Mouse (Mus musculus) heart, embryonic 14.5 days (tissue): Measurements from ENCODE around the gene Nkrf. TPM values are rescaled to one million over a fixed set of nuclear protein-coding genes. Genes with fewer than 3 reads are reported as not detected.

Experiments used
- ATAC-seq: fragments of 200-750 bp; cut with Nextera tagmentation; 2 replicates; pipeline ENCODE4 v1.8.0; 2017; ENCODE audit warnings: low read depth, moderate TSS enrichment; ENCODE audit not compliant: insufficient number of reproducible peaks, insufficient read depth, low FRiP score
- H3K27ac ChIP-seq, 2 experiments: fragments of 200-500 bp in 1 of 2; fragments of 300-500 bp in 1 of 2; sonication (generic) in 1 of 2; replicated peaks in 1 of 2; 2 replicates each; pipeline ENCODE4 v1.5.1; 2012 to 2014; ENCODE audit warnings: low read depth in 2 of 2, low read length in 2 of 2, control low read depth in 1 of 2, mild to moderate bottlenecking in 1 of 2, mixed read lengths in 1 of 2; ENCODE audit not compliant: control insufficient read depth in 1 of 2, insufficient read depth in 1 of 2
- H3K27me3 ChIP-seq: fragments of 300-500 bp; sonication (generic); 2 replicates; pipeline ENCODE4 v1.6.1; 2014; ENCODE audit warnings: mild to moderate bottlenecking, low read length, control low read depth; ENCODE audit not compliant: control insufficient read depth, insufficient read depth
- H3K36me3 ChIP-seq: fragments of 300-500 bp; sonication (generic); 2 replicates; pipeline ENCODE4 v1.6.1; 2014; ENCODE audit warnings: mild to moderate bottlenecking, control low read depth, low read length, mixed read lengths; ENCODE audit not compliant: control insufficient read depth, insufficient read depth
- H3K4me1 ChIP-seq, 2 experiments: fragments of 200-500 bp in 1 of 2; fragments of 300-500 bp in 1 of 2; sonication (generic) in 1 of 2; 2 replicates each; pipeline ENCODE4 v1.6.1; 2012 to 2014; ENCODE audit warnings: low read length in 2 of 2, control low read depth in 1 of 2, mixed read lengths in 1 of 2; ENCODE audit not compliant: control insufficient read depth in 2 of 2, insufficient read depth in 2 of 2
- H3K4me2 ChIP-seq: fragments of 300-500 bp; sonication (generic); 2 replicates; pipeline ENCODE4 v1.6.1; 2014; ENCODE audit warnings: mild to moderate bottlenecking, low read length
- H3K4me3 ChIP-seq, 2 experiments: fragments of 200-500 bp in 1 of 2; fragments of 300-500 bp in 1 of 2; sonication (generic) in 1 of 2; 2 replicates each; pipeline ENCODE4 v1.5.1; 2012 to 2014; ENCODE audit warnings: low read length in 2 of 2, mild to moderate bottlenecking in 2 of 2, control low read depth in 1 of 2, low read depth in 1 of 2, moderate library complexity in 1 of 2; ENCODE audit not compliant: control insufficient read depth in 1 of 2, insufficient read depth in 1 of 2
- H3K9ac ChIP-seq: fragments of 300-500 bp; sonication (generic); 2 replicates; pipeline ENCODE4 v1.6.1; 2014; ENCODE audit warnings: mild to moderate bottlenecking, low read length
- H3K9me3 ChIP-seq: fragments of 300-500 bp; sonication (generic); 2 replicates; pipeline ENCODE4 v1.6.1; 2016; ENCODE audit warnings: low read length, control low read depth; ENCODE audit not compliant: control insufficient read depth
- WGBS: fragments of 180-500 bp; shearing (Covaris S2); extraction: QIAGEN DNeasy Blood & Tissue Kit; methylation state at CpG from one replicate; pipeline ENCODE4 v1.1.7; 2014; 5-methylcytosine and 5-hydroxymethylcytosine counted together
- polyA plus RNA-seq: library from polyadenylated mRNA; unstranded; fragments of >200 nt; fragmentation: Nextera tagmentation; extraction: Ambion mirVana; gene quantifications from 2 replicates; pipeline ENCODE4 v1.2.1, GENCODE M21; 2014

Nkrf gene
- polyA plus RNA-seq, 1 experiment from 2014 or later, result 0.78 TPM

DNA sequence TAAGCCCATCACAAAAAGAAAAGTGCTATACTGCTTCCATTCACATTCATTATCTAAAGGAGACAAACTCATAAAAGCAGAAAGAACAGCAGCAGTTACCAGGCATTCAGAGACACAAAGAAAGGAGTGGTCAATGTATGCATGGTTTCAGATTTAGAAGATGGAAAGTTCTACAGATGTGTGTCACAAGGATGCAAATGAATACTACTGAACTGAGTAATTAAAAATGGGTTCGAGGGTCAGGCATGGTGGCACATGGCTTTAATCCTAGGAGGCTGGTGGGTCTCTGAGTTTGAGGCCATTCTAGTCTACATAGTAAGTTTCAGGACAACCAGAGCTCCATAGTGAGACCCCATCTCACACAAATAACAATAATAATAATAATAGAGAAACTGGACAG, 55.5 kb downstream of the Nkrf start:
- WGBS, result 76% methylated on average over 1 of the region's 1 CpGs
- ATAC-seq, result no peak
- Histone ChIP-seq H3K27ac (no peak overlapping the region), H3K4me1 (no peaks in the 10 kb centered on the region), H3K4me2 (no peak overlapping the region), H3K4me3 (no peak overlapping the region), H3K27me3 (no peaks in the 10 kb centered on the region), H3K36me3 (peaks cover 1% of the 10 kb centered on the region; the same call in 1 of the 2 replicates), H3K9ac (no peak overlapping the region), H3K9me3 (no peaks in the 10 kb centered on the region)

- H3K27ac ChIP-seq, result no peak overlapping the region
- no peaks in the 10 kb centered on the region for H3K4me1 ChIP-seq
- WGBS, result 54% methylated on average over 4 of the region's 4 CpGs
- no peaks in the 10 kb centered on the region for H3K36me3 ChIP-seq
- H3K27me3 ChIP-seq, result no peaks in the 10 kb centered on the region
- no peak overlapping the region for H3K9ac ChIP-seq
- no peak overlapping the region for H3K4me3 ChIP-seq
- no peak overlapping the region for H3K4me2 ChIP-seq
- H3K9me3 ChIP-seq, result no peaks in the 10 kb centered on the region
- ATAC-seq, result no peak
Observed at GRCm38 (mm10) chrX:36843346-36843990, 59.2 kb downstream of the Nkrf start.

- Histone ChIP-seq H3K4me3 (no peak overlapping the region), H3K36me3 (no peaks in the 10 kb centered on the region), H3K4me1 (no peaks in the 10 kb centered on the region), H3K9ac (no peak overlapping the region), H3K27me3 (no peaks in the 10 kb centered on the region), H3K27ac (no peak overlapping the region), H3K9me3 (no peaks in the 10 kb centered on the region), H3K4me2 (no peak overlapping the region)
- 67% methylated on average over 6 of the region's 6 CpGs for WGBS
- no peak for ATAC-seq
Observed at GRCm38 (mm10) chrX:36841698-36842097, 61.0 kb downstream of the Nkrf start.

GRCm38 (mm10) chrX:36839391-36839790, 63.3 kb downstream of the Nkrf start:
- H3K4me2 ChIP-seq, result no peak overlapping the region
- H3K27ac ChIP-seq, result peak overlapping the region in 1 of 2 experiments; percentile 50; a peak in 1 of 4 replicates
- H3K9me3 ChIP-seq, result no peaks in the 10 kb centered on the region
- WGBS, result 58% methylated on average over 7 of the region's 7 CpGs
- no peak overlapping the region for H3K9ac ChIP-seq
- no peaks in the 10 kb centered on the region for H3K4me1 ChIP-seq
- H3K27me3 ChIP-seq, result no peaks in the 10 kb centered on the region
- 0 out of 2 replicates have a peak, but pooled peaks have one; percentile 13 for ATAC-seq
- no peaks in the 10 kb centered on the region for H3K36me3 ChIP-seq
- no peak overlapping the region for H3K4me3 ChIP-seq

Other genes with a start within 250 kb of the Nkrf start
- 3.8 and 4.4 TPM in 2 replicates for gene Slc25a43, start 159.2 kb downstream of the Nkrf start, polyA plus RNA-seq
- gene Slc25a5, start 107.2 kb downstream of the Nkrf start, polyA plus RNA-seq, result 1,151 and 1,230 TPM in 2 replicates
- gene Ube2a, start 29.0 kb downstream of the Nkrf start, polyA plus RNA-seq, result 157 and 162 TPM in 2 replicates
- gene C330007P06Rik, start 28.8 kb downstream of the Nkrf start, polyA plus RNA-seq, result 20.0 and 21.1 TPM in 2 replicates
- 55.9 and 57.1 TPM in 2 replicates for gene Sept6, start 88.9 kb upstream of the Nkrf start, polyA plus RNA-seq
- 0.20 TPM in 1 of 2 replicates, not detected in the other for gene Sowahd, start 145.9 kb upstream of the Nkrf start, polyA plus RNA-seq
- gene Rpl39, start 182.5 kb upstream of the Nkrf start, polyA plus RNA-seq, result 409 and 451 TPM in 2 replicates
- gene Upf3b, start 207.4 kb upstream of the Nkrf start, polyA plus RNA-seq, result 14.3 and 14.9 TPM in 2 replicates
- gene Nkap, start 223.9 kb upstream of the Nkrf start, polyA plus RNA-seq, result 12.8 and 13.0 TPM in 2 replicates